Mouse (Mus musculus) heart, embryonic 16.5 days (tissue): ENCODE measurements around the gene Serp1. TPM values are rescaled to one million over a fixed set of nuclear protein-coding genes. Genes with fewer than 3 reads are reported as not detected.
"Not testable (repeated sequence)": the region's sequence is repeated elsewhere in the genome, so short reads cannot be mapped to it uniquely, and the experiment has no call there.

ENCODE experiments used
- ATAC-seq: fragments of 200-750 bp; cut with Nextera tagmentation; replicated peaks from 2 replicates; pipeline ENCODE4 v1.8.0; 2017; ENCODE audit warnings: moderate number of reproducible peaks; ENCODE audit not compliant: insufficient read depth, low FRiP score; ENCODE audit errors: extremely low read depth
- H3K27ac ChIP-seq: fragments of 300-500 bp; sonication (generic); 2 replicates; pipeline ENCODE4 v1.5.1; 2014; ENCODE audit warnings: mild to moderate bottlenecking, low read length, control low read depth, moderate library complexity
- H3K27me3 ChIP-seq: fragments of 300-500 bp; sonication (generic); 2 replicates; pipeline ENCODE4 v1.6.1; 2014; ENCODE audit warnings: low read length, mixed read lengths; ENCODE audit not compliant: control insufficient read depth, insufficient read depth
- H3K36me3 ChIP-seq: fragments of 300-500 bp; sonication (generic); 2 replicates; pipeline ENCODE4 v1.6.1; 2014; ENCODE audit not compliant: control insufficient read depth, insufficient read depth
- H3K4me1 ChIP-seq: fragments of 300-500 bp; sonication (generic); 2 replicates; pipeline ENCODE4 v1.6.1; 2014; ENCODE audit warnings: low read length, mixed read lengths; ENCODE audit not compliant: control insufficient read depth, insufficient read depth
- H3K4me2 ChIP-seq: fragments of 300-500 bp; sonication (generic); 2 replicates; pipeline ENCODE4 v1.6.1; 2014; ENCODE audit warnings: low read depth, mild to moderate bottlenecking, control low read depth, low read length
- H3K4me3 ChIP-seq: fragments of 300-500 bp; sonication (generic); 2 replicates; pipeline ENCODE4 v1.5.1; 2014; ENCODE audit warnings: mild to moderate bottlenecking, control low read depth, low read length
- H3K9ac ChIP-seq: fragments of 300-500 bp; sonication (generic); 2 replicates; pipeline ENCODE4 v1.6.1; 2014; ENCODE audit warnings: low read length, control low read depth
- H3K9me3 ChIP-seq: fragments of 300-500 bp; sonication (generic); replicated peaks from 2 replicates; pipeline ENCODE4 v1.6.1; 2016; ENCODE audit warnings: low read length; ENCODE audit not compliant: control insufficient read depth
- WGBS: fragments of 180-500 bp; shearing (Covaris S2); extraction: QIAGEN DNeasy Blood & Tissue Kit; methylation state at CpG from one replicate; pipeline ENCODE4 v1.1.7; 2014; 5-methylcytosine and 5-hydroxymethylcytosine counted together
- polyA plus RNA-seq: library from polyadenylated mRNA; unstranded; fragments of >200 nt; fragmentation: Nextera tagmentation; extraction: Ambion mirVana; gene quantifications from 2 replicates; pipeline ENCODE4 v1.2.1, GENCODE M21; 2015

Gene Serp1
- polyA plus RNA-seq, 1 experiment from 2014 or later = 98.4 TPM

DNA sequence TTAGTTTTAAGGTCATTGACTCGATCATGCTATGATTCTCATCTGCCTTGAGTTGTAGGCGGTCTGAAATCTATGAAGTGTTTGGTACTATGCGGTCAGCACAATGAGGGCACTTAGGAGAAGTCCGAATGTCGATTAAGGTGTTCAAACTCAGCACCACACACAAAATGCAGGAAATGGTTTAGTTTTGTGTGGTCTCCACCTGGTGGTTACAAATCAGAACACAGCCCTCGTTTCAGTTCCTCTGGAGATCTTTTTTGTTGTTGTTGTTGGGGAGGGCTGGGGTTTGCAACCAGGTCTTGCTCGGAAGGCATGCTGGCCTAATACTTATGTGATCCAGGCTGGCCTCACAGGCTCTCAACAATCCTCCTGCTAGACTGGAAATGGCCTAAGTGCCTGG, 34.9 kb downstream of the Serp1 start:
- no peak for ATAC-seq
- Histone ChIP-seq H3K9ac (no peak overlapping the region), H3K27me3 (no peaks in the 10 kb centered on the region), H3K4me3 (no peak overlapping the region), H3K4me1 (no peaks in the 10 kb centered on the region), H3K4me2 (no peak overlapping the region), H3K27ac (no peak overlapping the region), H3K36me3 (no peaks in the 10 kb centered on the region), H3K9me3 (0 out of 2 replicates have a peak, but pooled peaks cover 2% of the 10 kb centered on the region)
- 59% methylated on average over 7 of the region's 7 CpGs for whole genome bisulfite sequencing

DNA sequence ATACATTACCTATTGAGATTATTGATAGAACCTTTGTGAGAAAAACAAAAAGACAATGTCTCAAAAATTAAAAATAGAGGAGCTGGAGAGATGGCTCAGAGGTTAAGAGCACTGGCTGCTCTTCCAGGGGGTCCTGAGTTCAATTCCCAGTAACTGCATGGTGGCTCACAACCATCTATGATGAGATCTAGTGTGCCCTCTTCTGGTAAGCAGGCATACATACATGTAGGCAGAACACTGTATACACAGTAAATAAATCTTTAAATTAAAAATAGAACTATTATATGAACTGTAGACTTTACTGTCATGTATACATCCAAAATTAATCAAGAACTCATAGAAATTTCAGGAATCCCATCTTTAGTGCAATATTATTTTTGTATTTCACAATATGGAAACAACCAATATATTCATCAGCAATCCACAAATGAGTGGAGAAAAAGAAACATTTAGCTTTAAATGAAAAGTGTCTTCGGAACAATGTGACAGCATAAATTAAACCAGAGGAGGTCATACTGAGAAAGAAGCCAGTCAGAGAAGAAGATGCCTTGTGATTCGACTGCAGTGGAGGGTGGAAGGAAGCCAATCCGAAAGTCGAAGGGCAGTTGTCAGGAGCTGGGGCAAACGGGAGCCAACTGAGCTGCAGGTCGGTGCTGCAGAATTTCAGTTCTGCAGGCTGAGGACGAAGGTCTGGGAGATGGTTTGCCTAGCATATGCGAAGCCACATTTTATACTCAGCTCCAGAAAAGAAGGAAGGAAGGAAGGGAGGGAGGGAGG, 37.5 kb downstream of the Serp1 start:
- H3K4me3 ChIP-seq = no peak overlapping the region
- H3K27ac ChIP-seq = no peak overlapping the region
- no peak overlapping the region for H3K4me2 ChIP-seq
- ATAC-seq = no peak
- H3K9ac ChIP-seq = no peak overlapping the region
- 82% methylated on average over 8 of the region's 8 CpGs for WGBS
- H3K9me3 ChIP-seq = 0 out of 2 replicates have a peak, but pooled peaks cover 2% of the 10 kb centered on the region
- H3K4me1 ChIP-seq = no peaks in the 10 kb centered on the region
- no peaks in the 10 kb centered on the region for H3K36me3 ChIP-seq
- H3K27me3 ChIP-seq = no peaks in the 10 kb centered on the region

DNA sequence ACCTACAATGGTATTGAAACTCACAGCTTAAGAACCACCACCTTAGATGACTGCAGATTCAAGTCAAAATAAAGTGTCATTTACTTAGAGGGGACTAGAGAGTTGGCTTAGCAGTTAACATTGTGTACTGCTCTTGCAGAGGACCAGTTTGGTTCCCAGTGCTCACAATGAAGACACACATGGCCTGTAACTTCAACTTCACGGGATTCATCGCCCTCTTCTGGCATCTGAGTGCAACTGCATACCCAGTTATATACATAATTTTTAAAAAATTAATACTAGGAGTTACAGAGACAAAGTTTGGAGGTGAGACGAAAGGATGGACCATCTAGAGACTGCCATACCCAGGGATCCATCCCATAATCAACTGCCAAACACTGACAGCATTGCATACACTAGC, 38.6 kb downstream of the Serp1 start:
- Histone ChIP-seq H3K4me2 (no peak overlapping the region), H3K4me1 (no peaks in the 10 kb centered on the region), H3K9me3 (0 out of 2 replicates have a peak, but pooled peaks cover 2% of the 10 kb centered on the region), H3K27me3 (no peaks in the 10 kb centered on the region), H3K4me3 (no peak overlapping the region), H3K9ac (no peak overlapping the region), H3K27ac (no peak overlapping the region), H3K36me3 (no peaks in the 10 kb centered on the region)
- 68% methylated on average over 3 of the region's 3 CpGs for WGBS
- no peak for ATAC-seq

DNA sequence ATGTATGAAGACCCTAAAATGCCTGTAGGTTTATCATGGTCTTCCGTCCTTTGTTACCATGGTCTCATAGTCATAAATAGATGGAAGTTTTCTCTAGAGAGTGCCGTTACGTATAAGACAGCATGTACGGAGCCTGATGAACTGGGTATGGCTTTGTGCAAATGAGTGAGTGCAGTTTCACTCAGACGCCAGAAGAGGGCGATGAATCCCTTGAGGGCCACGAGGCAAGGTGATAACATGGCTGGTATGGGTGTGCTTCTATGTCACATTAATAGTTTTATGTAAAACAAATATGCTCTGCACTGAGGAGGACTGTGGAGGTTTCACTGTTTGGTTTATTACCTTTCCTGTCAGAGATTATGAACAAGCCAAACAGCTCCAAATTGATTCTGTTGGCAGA, 39.8 kb downstream of the Serp1 start:
- 0 out of 2 replicates have a peak, but pooled peaks cover 2% of the 10 kb centered on the region for H3K9me3 ChIP-seq
- H3K27me3 ChIP-seq = no peaks in the 10 kb centered on the region
- 69% methylated on average over 7 of the region's 7 CpGs for WGBS
- ATAC-seq = no peak
- no peak overlapping the region for H3K4me3 ChIP-seq
- H3K9ac ChIP-seq = no peak overlapping the region
- H3K27ac ChIP-seq = no peak overlapping the region
- H3K4me2 ChIP-seq = no peak overlapping the region
- H3K36me3 ChIP-seq = no peaks in the 10 kb centered on the region
- H3K4me1 ChIP-seq = peaks cover 4% of the 10 kb centered on the region; the same call in 1 of the 2 replicates

DNA sequence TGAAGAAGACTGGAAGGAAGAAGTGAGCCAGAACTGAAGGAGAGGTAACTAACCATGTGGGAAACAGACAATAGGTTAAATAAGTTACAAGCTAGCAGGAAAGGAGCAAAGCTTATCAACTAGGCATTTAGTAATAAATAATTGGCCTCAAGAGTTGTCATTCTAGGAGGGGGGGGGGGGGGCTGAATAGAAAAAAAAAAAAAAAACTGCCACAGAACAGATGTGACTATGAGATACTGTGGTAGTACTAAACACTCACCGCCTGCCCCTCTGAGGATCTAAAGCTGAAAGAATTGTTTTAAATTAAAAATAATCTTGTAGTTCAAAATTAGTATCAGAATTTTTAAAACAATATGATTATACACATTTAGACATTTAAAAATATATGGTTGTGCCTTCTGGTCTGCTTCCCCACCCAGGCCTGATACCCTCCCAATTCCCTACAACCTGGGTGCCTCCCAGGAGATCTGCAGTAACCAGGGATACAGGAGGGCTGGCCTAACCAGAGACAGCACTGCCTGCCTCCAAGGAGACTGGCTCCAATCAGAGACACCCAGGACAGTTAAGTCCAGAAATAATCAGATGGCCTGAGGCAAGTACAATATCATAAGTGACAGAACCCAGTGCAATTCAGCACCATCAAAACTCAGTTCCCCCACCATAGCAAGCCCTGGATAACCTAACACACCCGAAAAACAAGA, 46.8 kb downstream of the Serp1 start:
- no peaks in the 10 kb centered on the region for H3K36me3 ChIP-seq
- no peak overlapping the region for H3K4me3 ChIP-seq
- WGBS = 82% methylated on average over 2 of the region's 2 CpGs
- H3K9me3 ChIP-seq = no peaks in the 10 kb centered on the region
- no peak overlapping the region for H3K9ac ChIP-seq
- H3K4me2 ChIP-seq = no peak overlapping the region
- no peak for ATAC-seq
- H3K4me1 ChIP-seq = peaks cover 4% of the 10 kb centered on the region; the same call in 1 of the 2 replicates
- H3K27ac ChIP-seq = no peak overlapping the region
- no peaks in the 10 kb centered on the region for H3K27me3 ChIP-seq

DNA sequence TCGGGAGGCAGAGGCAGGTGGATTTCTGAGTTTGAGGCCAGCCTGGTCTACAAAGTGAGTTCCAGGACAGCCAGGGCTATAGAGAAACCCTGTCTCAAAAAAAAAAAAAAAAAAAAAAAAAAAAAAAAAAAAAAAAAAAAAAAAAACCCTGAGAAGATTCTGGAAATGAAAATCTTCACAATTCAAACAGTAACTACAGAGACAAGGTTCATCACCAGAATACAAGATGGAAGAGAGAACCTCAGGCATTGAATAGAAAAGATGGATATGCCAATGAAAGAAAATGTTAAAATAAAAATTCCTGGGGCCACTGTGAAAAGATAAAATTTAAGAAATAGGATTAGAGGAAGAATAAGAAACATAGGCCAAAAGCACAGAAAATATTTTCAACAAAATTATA, 50.4 kb downstream of the Serp1 start:
- not testable (repeated sequence) for H3K27me3 ChIP-seq, H3K9ac ChIP-seq, ATAC-seq, H3K27ac ChIP-seq, H3K36me3 ChIP-seq, H3K4me2 ChIP-seq, H3K9me3 ChIP-seq, H3K4me1 ChIP-seq, H3K4me3 ChIP-seq
- 89% methylated on average over 1 of the region's 1 CpGs for WGBS

Other genes with a start within 250 kb of the Serp1 start
- 8.7 and 9.8 TPM in 2 replicates for gene Tsc22d2, start 111.2 kb downstream of the Serp1 start, polyA plus RNA-seq
- gene Eif2a, start 71 bp downstream of the Serp1 start, polyA plus RNA-seq = 32.7 and 35.7 TPM in 2 replicates
- 17.9 and 20.6 TPM in 2 replicates for gene Selenot, start 50.7 kb upstream of the Serp1 start, polyA plus RNA-seq
- 0.07 and 0.09 TPM in 2 replicates for gene Erich6, start 111.3 kb upstream of the Serp1 start, polyA plus RNA-seq
- 4.8 and 5.8 TPM in 2 replicates for gene Siah2, start 166.5 kb upstream of the Serp1 start, polyA plus RNA-seq